Mouse (Mus musculus): Measurements from ENCODE around the gene Dhx34.
A peak's percentile ranks its signal among the peaks of the same experiment; 100 is the strongest.

Gene Dhx34

GRCm38 (mm10) chr7:16210862-16211365, 10.9 kb downstream of the Dhx34 start:
- no peak for DNase-seq (ENCODE audit: low read depth)

GRCm38 (mm10) chr7:16208781-16209665, 12.8 kb downstream of the Dhx34 start:
- DNase-seq (ENCODE audit: low read depth): no peak

- DNase-seq (ENCODE audit: low read depth): no peak
Observed at GRCm38 (mm10) chr7:16207496-16207895, 14.3 kb downstream of the Dhx34 start.

GRCm38 (mm10) chr7:16207076-16207475, 14.8 kb downstream of the Dhx34 start:
- DNase-seq (ENCODE audit: low read depth): no peak

- DNase-seq (ENCODE audit: low read depth): no peak
Observed at GRCm38 (mm10) chr7:16204791-16205190, 17.0 kb downstream of the Dhx34 start.

GRCm38 (mm10) chr7:16203505-16203903, 18.3 kb downstream of the Dhx34 start:
- DNase-seq (ENCODE audit: low read depth): no peak

- no peak for DNase-seq (ENCODE audit: low read depth)
Observed at GRCm38 (mm10) chr7:16202756-16203504, 18.9 kb downstream of the Dhx34 start.

- DNase-seq (ENCODE audit: low read depth): peak; percentile 34
Observed at GRCm38 (mm10) chr7:16201136-16201535, 20.7 kb downstream of the Dhx34 start.

- DNase-seq (ENCODE audit: low read depth): no peak
Observed at GRCm38 (mm10) chr7:16198540-16198939, 23.3 kb downstream of the Dhx34 start.

GRCm38 (mm10) chr7:16197166-16197565, 24.7 kb downstream of the Dhx34 start:
- no peak for DNase-seq (ENCODE audit: low read depth)

- no peak for DNase-seq (ENCODE audit: low read depth)
Observed at GRCm38 (mm10) chr7:16196616-16197015, 25.2 kb downstream of the Dhx34 start.

GRCm38 (mm10) chr7:16193702-16194101, 28.1 kb downstream of the Dhx34 start:
- peak; percentile 54 for DNase-seq (ENCODE audit: low read depth)

- DNase-seq (ENCODE audit: low read depth): peak; percentile 91
Observed at GRCm38 (mm10) chr7:16192315-16192714, 29.5 kb downstream of the Dhx34 start.

GRCm38 (mm10) chr7:16187494-16187893, 34.3 kb downstream of the Dhx34 start:
- DNase-seq (ENCODE audit: low read depth): no peak

GRCm38 (mm10) chr7:16183663-16184062, 38.2 kb downstream of the Dhx34 start:
- DNase-seq (ENCODE audit: low read depth): peak; percentile 47

- DNase-seq (ENCODE audit: low read depth): no peak
Observed at GRCm38 (mm10) chr7:16178114-16178513, 43.7 kb downstream of the Dhx34 start.

- DNase-seq (ENCODE audit: low read depth): no peak
Observed at GRCm38 (mm10) chr7:16175542-16175931, 46.3 kb downstream of the Dhx34 start.

GRCm38 (mm10) chr7:16174597-16175541, 47.0 kb downstream of the Dhx34 start, which contains the start of gene Meis3:
TSS of gene Meis3 (plus strand) at chr7:16175090.
- DNase-seq (ENCODE audit: low read depth): peak; percentile 67

- no peak for DNase-seq (ENCODE audit: low read depth)
Observed at GRCm38 (mm10) chr7:16173146-16173545, 48.7 kb downstream of the Dhx34 start.

GRCm38 (mm10) chr7:16172586-16173140, 49.2 kb downstream of the Dhx34 start:
- no peak for DNase-seq (ENCODE audit: low read depth)

- no peak for DNase-seq (ENCODE audit: low read depth)
Observed at GRCm38 (mm10) chr7:16172141-16172581, 49.7 kb downstream of the Dhx34 start.

All from naive thymus-derived CD4-positive, alpha-beta T cell, adult 2 months (primary cell).